Mouse (Mus musculus) heart, postnatal 0 days (tissue): ENCODE results near the gene Zfp365.

Experiments used
- CTCF ChIP-seq: IDR thresholded peaks from 2 replicates; pipeline ENCODE4 v1.5.1; 2016; ENCODE audit warnings: antibody characterized with exemption, control low read depth, low read depth
- EP300 ChIP-seq: IDR thresholded peaks from 2 replicates; pipeline ENCODE4 v1.6.1; 2016; ENCODE audit warnings: antibody characterized with exemption, low read depth

DNA sequence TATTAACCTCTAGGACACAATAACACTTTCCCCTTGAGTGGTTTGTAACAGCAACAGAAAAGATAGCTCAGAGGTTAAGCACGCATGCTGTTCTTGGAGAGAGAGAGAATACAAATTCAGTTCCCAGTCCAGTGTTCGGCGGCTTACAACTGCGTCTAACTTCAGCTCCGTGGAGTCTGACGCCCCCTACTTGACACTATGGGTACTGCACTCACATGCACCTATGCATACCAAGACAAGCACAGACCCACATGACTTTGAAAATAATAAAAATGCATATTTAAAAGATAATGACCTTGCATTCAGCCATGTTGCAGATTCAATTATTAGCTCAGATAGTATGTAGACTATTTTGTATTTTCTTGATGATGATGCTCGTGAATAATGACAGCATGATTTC is 11.6 kb upstream of the Zfp365 start:
- TF ChIP-seq EP300 (no peak), CTCF (no peak)
